Mouse (Mus musculus) stomach, postnatal 0 days (tissue): Measurements from ENCODE around the gene Naa80. TPM values are rescaled to one million over a fixed set of nuclear protein-coding genes. Genes with fewer than 3 reads are reported as not detected.
A peak's percentile ranks its signal among the peaks of the same experiment; 100 is the strongest.

ENCODE experiments used
- ATAC-seq: fragments of 200-750 bp; cut with Nextera tagmentation; 2 replicates; pipeline ENCODE4 v1.8.0; 2017; ENCODE audit not compliant: low FRiP score, low TSS enrichment
- DNase-seq: peaks from one replicate; pipeline ENCODE4 v3.0.0-alpha.2; 2016; ENCODE audit warnings: low spot score
- H3K27ac ChIP-seq: fragments of 300-500 bp; sonication (generic); replicated peaks from 2 replicates; pipeline ENCODE4 v1.5.1; 2014; ENCODE audit warnings: mild to moderate bottlenecking, control low read depth
- H3K27me3 ChIP-seq: fragments of 300-500 bp; sonication (generic); 2 replicates; pipeline ENCODE4 v1.6.1; 2014; ENCODE audit warnings: low read length; ENCODE audit not compliant: control insufficient read depth, insufficient read depth
- H3K36me3 ChIP-seq: fragments of 300-500 bp; sonication (generic); 2 replicates; pipeline ENCODE4 v1.6.1; 2014; ENCODE audit warnings: low read length, mixed read lengths; ENCODE audit not compliant: control insufficient read depth, insufficient read depth
- H3K4me1 ChIP-seq: fragments of 300-500 bp; sonication (generic); replicated peaks from 2 replicates; pipeline ENCODE4 v1.6.1; 2014; ENCODE audit warnings: antibody characterized with exemption; ENCODE audit not compliant: control insufficient read depth, insufficient read depth
- H3K4me2 ChIP-seq: fragments of 300-500 bp; sonication (generic); replicated peaks from 2 replicates; pipeline ENCODE4 v1.6.1; 2014; ENCODE audit warnings: low read depth, mild to moderate bottlenecking, control low read depth, moderate library complexity
- H3K4me3 ChIP-seq: fragments of 300-500 bp; sonication (generic); 2 replicates; pipeline ENCODE4 v1.5.1; 2014; ENCODE audit warnings: low read depth, low read length, control low read depth
- H3K9ac ChIP-seq: fragments of 300-500 bp; sonication (generic); 2 replicates; pipeline ENCODE4 v1.6.1; 2014; ENCODE audit warnings: mild to moderate bottlenecking, low read length, control low read depth, mixed read lengths
- H3K9me3 ChIP-seq: fragments of 300-500 bp; sonication (generic); 2 replicates; pipeline ENCODE4 v1.6.1; 2016; ENCODE audit warnings: low read length; ENCODE audit not compliant: control insufficient read depth
- CTCF ChIP-seq: IDR thresholded peaks from 2 replicates; pipeline ENCODE4 v1.5.1; 2016; ENCODE audit warnings: antibody characterized with exemption, low read depth, mild to moderate bottlenecking, moderate library complexity
- EP300 ChIP-seq: optimal IDR thresholded peaks from 2 replicates; pipeline ENCODE3; 2016; ENCODE audit warnings: antibody characterized with exemption
- WGBS: fragments of 180-500 bp; shearing (Covaris S2); extraction: QIAGEN DNeasy Blood & Tissue Kit; methylation state at CpG from one replicate; pipeline ENCODE4 v1.1.7; 2014; 5-methylcytosine and 5-hydroxymethylcytosine counted together
- polyA plus RNA-seq: library from polyadenylated mRNA; unstranded; fragments of >200 nt; fragmentation: Nextera tagmentation; extraction: Ambion mirVana; gene quantifications from 2 replicates; pipeline ENCODE4 v1.2.1, GENCODE M21; 2015

The Naa80 gene
- polyA plus RNA-seq, 1 experiment from 2014 or later: 13.3 TPM

DNA sequence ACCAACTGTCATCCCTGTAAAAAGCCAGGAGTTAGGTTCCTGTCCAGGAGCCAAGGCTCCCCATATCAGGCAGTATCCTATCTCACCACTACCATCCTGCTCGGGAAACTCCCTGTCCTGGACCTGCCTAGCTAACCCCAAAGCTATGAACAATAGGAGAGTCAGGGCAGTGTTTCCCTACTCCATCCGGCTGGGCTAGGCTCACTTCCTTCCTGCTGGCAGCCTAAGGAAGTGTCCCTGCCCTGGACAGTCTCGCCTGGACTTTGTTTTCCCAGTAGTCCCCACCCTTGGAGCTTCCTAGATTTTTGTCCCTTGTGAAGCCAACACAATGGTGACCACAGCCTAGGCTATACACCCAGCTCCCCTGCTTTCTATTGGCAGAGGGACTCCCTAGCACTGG, 11.8 kb upstream of the Naa80 start:
- peak overlapping the region; percentile 86 for H3K27ac ChIP-seq
- ATAC-seq: peak; percentile 11
- H3K4me1 ChIP-seq: peaks cover 17% of the 10 kb centered on the region
- DNase-seq: no peak
- no peak overlapping the region for H3K9ac ChIP-seq
- H3K4me3 ChIP-seq: no peak overlapping the region
- no peak for TF ChIP-seq EP300
- TF ChIP-seq CTCF: peak; percentile 27
- no peak overlapping the region for H3K4me2 ChIP-seq
- no peaks in the 10 kb centered on the region for H3K9me3 ChIP-seq
- H3K27me3 ChIP-seq: no peaks in the 10 kb centered on the region
- peaks cover 4% of the 10 kb centered on the region; the same call in 1 of the 2 replicates for H3K36me3 ChIP-seq
- 48% methylated on average over 3 of the region's 3 CpGs for WGBS

DNA sequence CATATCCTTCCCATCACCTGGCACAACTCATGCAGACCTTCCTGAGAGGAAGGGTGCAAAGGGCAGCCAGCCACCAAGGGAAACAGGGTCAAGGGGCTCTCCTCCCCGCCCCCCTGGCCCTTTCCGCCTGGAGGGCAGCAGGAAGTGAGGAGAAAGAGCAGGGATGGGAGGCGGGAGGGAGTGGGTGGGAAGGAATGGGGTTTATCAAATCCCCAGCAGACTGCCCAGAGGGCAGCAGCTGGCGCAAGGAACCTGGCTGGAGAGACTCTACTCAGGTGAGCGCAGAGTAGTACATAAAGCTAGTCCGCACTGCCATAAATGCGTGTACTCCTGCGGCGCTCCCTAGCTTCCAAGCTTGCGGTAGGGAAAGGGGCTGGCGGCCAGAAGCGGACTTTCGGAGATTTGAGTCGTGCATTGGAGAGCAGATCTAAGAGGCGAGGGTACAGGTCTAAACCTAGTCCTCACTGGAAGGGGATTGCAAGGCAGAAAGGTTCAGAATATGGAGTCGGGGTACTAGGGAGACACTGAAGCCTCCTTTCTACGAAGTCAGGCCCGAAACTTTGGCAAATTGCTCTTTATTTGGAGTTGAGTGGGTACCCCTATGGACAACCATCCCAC, 10.9 kb upstream of the Naa80 start, which contains the start of gene Hyal2:
Gene Hyal2 (plus strand): TSS at position 244 of the 618 bp plus-strand sequence.
- ATAC-seq: no peak
- peak; percentile 53 for DNase-seq
- Histone ChIP-seq H3K9me3 (no peaks in the 10 kb centered on the region), H3K36me3 (peaks cover 6% of the 10 kb centered on the region; the same call in 1 of the 2 replicates), H3K4me2 (peak within 1 kb of the TSS; percentile 71), H3K4me3 (peak within 1 kb of the TSS; percentile 76), H3K4me1 (peaks cover 17% of the 10 kb centered on the region), H3K9ac (peak within 1 kb of the TSS; percentile 82), H3K27ac (peak within 1 kb of the TSS; percentile 86), H3K27me3 (no peaks in the 10 kb centered on the region)
- 13% methylated on average over 18 of the region's 18 CpGs for WGBS
- TF ChIP-seq CTCF (0 out of 2 replicates have a peak, but pooled peaks have one; percentile 16), EP300 (no peak)

DNA sequence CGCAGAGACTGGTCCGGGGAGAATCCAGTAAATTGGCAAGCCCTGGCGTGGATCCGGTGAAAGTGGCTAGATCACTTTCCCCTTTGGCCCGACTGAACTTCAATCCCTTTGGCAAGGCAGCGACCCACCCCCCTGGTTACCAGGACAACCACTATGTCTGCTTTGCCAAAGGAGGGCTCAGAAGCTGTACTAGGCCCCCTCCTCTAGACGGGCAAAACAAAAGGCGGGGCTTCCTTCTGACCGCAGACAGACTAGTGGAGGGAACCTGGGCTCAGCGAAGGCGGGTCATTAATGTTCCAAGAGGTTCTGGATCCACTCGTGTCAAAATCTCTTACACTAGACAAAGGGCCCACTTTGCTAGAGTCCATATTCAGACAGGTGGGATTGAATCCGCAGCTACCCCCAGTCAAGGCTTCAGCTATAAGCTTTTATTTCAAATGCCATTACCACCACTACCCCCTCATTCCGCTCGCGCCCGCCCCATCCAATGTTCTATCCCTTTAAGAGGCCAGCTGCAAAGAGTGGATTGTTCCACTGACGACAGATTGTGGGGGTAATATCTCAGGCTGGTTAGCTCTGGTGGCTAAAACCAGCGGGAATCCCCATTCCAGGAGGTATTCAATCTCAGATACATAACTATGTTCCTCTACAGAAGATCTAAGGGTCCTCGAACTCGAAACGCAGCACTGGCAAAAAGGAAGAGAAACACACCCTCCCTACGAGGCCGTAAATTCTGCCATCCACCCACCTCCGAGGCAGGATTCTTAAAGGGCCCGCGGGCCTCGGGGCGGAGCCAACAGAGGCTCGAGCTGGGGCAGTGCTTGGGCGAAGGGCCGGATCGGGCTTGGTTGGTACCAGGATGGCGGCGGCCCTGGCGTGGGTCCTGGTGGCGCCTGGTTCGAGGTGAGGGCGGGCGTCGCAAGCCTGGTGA, 10.1 kb upstream of the Naa80 start:
- peak; percentile 93 for TF ChIP-seq EP300
- TF ChIP-seq CTCF: no peak
- peaks cover 6% of the 10 kb centered on the region; the same call in 1 of the 2 replicates for H3K36me3 ChIP-seq
- under 1% methylated on average over 40 of the region's 41 CpGs for WGBS
- no peaks in the 10 kb centered on the region for H3K27me3 ChIP-seq
- peaks cover 17% of the 10 kb centered on the region for H3K4me1 ChIP-seq
- H3K4me2 ChIP-seq: peak overlapping the region; percentile 71
- H3K27ac ChIP-seq: peak overlapping the region; percentile 86
- H3K9me3 ChIP-seq: no peaks in the 10 kb centered on the region
- peak; percentile 79 for ATAC-seq
- peak overlapping the region; percentile 76 for H3K4me3 ChIP-seq
- H3K9ac ChIP-seq: peak overlapping the region; percentile 82
- DNase-seq: peak; percentile 90

DNA sequence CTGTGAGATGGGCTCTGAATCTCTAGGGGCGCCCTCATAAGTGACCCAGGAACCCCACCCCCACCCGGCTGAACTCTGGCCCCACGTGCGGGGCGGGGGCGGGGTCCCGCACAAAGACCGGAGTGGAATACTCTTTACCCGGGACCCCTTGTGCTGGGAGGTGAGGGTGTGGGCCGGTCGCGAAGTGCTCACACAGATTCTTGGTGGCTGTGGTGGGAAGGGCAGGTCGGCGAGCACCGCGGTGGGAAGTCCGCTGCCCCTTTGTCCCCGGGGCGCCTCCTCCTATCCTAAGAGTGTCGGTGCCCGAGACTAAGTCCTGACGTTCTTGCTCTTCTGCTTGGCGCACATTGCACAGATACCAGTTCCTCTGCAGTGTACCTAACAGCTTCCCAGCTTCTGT, 9.4 kb upstream of the Naa80 start:
- H3K4me2 ChIP-seq: peak overlapping the region; percentile 71
- peak overlapping the region; percentile 76 for H3K4me3 ChIP-seq
- TF ChIP-seq EP300: no peak
- TF ChIP-seq CTCF: no peak
- H3K27me3 ChIP-seq: no peaks in the 10 kb centered on the region
- DNase-seq: no peak
- peaks cover 11% of the 10 kb centered on the region for H3K4me1 ChIP-seq
- peak overlapping the region; percentile 86 for H3K27ac ChIP-seq
- H3K36me3 ChIP-seq: peaks cover 6% of the 10 kb centered on the region; the same call in 1 of the 2 replicates
- 0 out of 2 replicates have a peak, but pooled peaks have one; percentile 1 for ATAC-seq
- WGBS: under 1% methylated on average over 17 of the region's 23 CpGs
- H3K9ac ChIP-seq: peak overlapping the region; percentile 82
- no peaks in the 10 kb centered on the region for H3K9me3 ChIP-seq

GRCm38 (mm10) chr9:107570016-107570415, 8.7 kb upstream of the Naa80 start:
- DNase-seq (no peak), ATAC-seq (no peak)
- Histone ChIP-seq H3K9ac (peak overlapping the region; percentile 82), H3K36me3 (peaks cover 6% of the 10 kb centered on the region; the same call in 1 of the 2 replicates), H3K27ac (peak overlapping the region; percentile 86), H3K4me2 (peak overlapping the region; percentile 71), H3K27me3 (no peaks in the 10 kb centered on the region), H3K4me3 (peak overlapping the region; percentile 76), H3K9me3 (no peaks in the 10 kb centered on the region), H3K4me1 (peaks cover 11% of the 10 kb centered on the region)
- WGBS: 33% methylated on average over 13 of the region's 13 CpGs
- TF ChIP-seq EP300 (no peak), CTCF (no peak; the same call in 1 of the 2 replicates)
